Mouse (Mus musculus): Measurements from ENCODE around the gene Nup210l. TPM values are rescaled to one million over a fixed set of nuclear protein-coding genes. Genes with fewer than 3 reads are reported as not detected.

Nup210l gene
- polyA plus RNA-seq, 1 experiment from 2014 or later = 0.08 TPM

- H3K27me3 ChIP-seq = no peaks in the 10 kb centered on the region
- no peaks in the 10 kb centered on the region for H3K9me3 ChIP-seq (replicated peaks)
- H3K9ac ChIP-seq = no peak overlapping the region
- no peaks in the 10 kb centered on the region for H3K4me1 ChIP-seq (replicated peaks)
- H3K4me3 ChIP-seq (replicated peaks) = no peak overlapping the region
- no peak overlapping the region for H3K4me2 ChIP-seq
- ATAC-seq (ENCODE audit: insufficient read depth) = no peak
- 85% methylated on average over 6 of the region's 6 CpGs for WGBS (ENCODE audit: insufficient replicate concordance)
- no peaks in the 10 kb centered on the region for H3K36me3 ChIP-seq (replicated peaks)
- no peak overlapping the region for H3K27ac ChIP-seq (replicated peaks)
These were observed 23.9 kb downstream of the Nup210l start for GRCm38 (mm10) chr3:90127881-90128280.

- Histone ChIP-seq H3K9ac (no peak overlapping the region), H3K9me3 (replicated peaks) (no peaks in the 10 kb centered on the region), H3K4me1 (replicated peaks) (no peaks in the 10 kb centered on the region), H3K4me2 (no peak overlapping the region), H3K4me3 (replicated peaks) (no peak overlapping the region), H3K36me3 (replicated peaks) (no peaks in the 10 kb centered on the region), H3K27me3 (no peaks in the 10 kb centered on the region), H3K27ac (replicated peaks) (no peak overlapping the region)
- no peak for ATAC-seq (ENCODE audit: insufficient read depth)
- WGBS (ENCODE audit: insufficient replicate concordance) = 40% methylated on average over 3 of the region's 3 CpGs
These were observed 28.8 kb downstream of the Nup210l start for GRCm38 (mm10) chr3:90132745-90133144.

DNA sequence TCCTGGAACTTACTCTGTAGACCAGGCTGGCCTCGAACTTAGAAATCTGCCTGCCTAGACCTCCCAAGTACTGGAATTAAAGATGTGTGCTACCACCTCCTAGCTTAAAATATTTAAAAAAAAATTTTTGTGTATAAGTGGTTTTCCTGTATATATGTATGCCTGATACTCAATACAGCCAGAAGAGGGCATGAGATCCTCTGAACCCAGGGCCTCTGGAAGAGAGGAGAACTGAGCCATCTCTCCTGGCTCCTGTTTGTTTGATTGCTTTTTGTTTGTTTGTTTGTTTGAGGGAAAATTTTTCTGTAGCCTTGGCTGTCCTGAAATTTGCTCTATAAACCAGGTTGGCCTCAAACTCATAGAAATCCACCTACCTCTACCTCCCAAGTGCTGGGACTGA, 29.4 kb downstream of the Nup210l start:
- Histone ChIP-seq H3K27ac (replicated peaks) (no peak overlapping the region), H3K4me2 (no peak overlapping the region), H3K9me3 (replicated peaks) (no peaks in the 10 kb centered on the region), H3K4me3 (replicated peaks) (no peak overlapping the region), H3K9ac (no peak overlapping the region), H3K36me3 (replicated peaks) (no peaks in the 10 kb centered on the region), H3K4me1 (replicated peaks) (no peaks in the 10 kb centered on the region), H3K27me3 (no peaks in the 10 kb centered on the region)
- no peak for ATAC-seq (ENCODE audit: insufficient read depth)
- WGBS (ENCODE audit: insufficient replicate concordance) = 68% methylated on average over 1 of the region's 1 CpGs

DNA sequence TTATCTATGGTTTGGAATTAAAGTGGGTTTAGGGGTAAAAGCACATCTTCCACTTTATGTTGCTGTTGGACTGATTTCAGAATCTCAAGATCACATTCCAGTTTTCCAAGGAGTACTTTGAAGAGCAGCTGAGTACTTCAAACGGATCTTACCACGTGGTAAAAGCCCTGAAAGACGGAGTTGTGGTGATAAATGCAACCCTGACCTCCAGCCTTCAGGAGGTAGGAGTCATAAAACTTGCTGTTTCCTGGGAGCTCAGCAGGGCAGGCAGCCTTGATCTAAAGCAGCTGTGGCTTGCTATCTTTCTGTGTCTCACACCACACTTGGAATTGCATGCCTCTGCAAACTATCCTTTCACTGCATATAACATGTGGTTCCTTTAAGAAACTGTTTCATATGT, 30.6 kb downstream of the Nup210l start:
- no peak for ATAC-seq (ENCODE audit: insufficient read depth)
- Histone ChIP-seq H3K4me3 (replicated peaks) (no peak overlapping the region), H3K9ac (no peak overlapping the region), H3K27ac (replicated peaks) (no peak overlapping the region), H3K27me3 (no peaks in the 10 kb centered on the region), H3K9me3 (replicated peaks) (no peaks in the 10 kb centered on the region), H3K4me1 (replicated peaks) (no peaks in the 10 kb centered on the region), H3K36me3 (replicated peaks) (no peaks in the 10 kb centered on the region), H3K4me2 (no peak overlapping the region)
- 40% methylated on average over 3 of the region's 3 CpGs for WGBS (ENCODE audit: insufficient replicate concordance)

DNA sequence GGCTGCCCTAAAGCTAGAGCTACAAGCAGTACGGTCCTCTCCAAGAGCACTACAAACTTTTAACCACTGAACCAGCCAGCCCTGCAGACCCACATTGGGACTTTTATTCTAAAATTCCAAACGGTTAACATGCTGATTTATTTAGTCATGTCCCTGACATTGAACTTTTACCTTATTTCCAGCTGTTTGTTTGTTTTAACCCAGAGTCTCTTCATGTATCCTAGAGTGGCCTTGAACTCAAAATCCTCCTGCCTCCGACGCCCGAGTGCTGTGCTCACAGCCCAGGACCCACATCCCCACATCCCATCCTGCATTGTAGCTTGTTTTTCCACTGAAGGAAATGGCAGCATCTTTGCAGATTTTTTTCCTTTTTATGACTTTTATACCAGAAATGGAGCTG, 31.1 kb downstream of the Nup210l start:
- no peaks in the 10 kb centered on the region for H3K36me3 ChIP-seq (replicated peaks)
- no peak for ATAC-seq (ENCODE audit: insufficient read depth)
- H3K4me1 ChIP-seq (replicated peaks) = no peaks in the 10 kb centered on the region
- no peak overlapping the region for H3K27ac ChIP-seq (replicated peaks)
- H3K9me3 ChIP-seq (replicated peaks) = no peaks in the 10 kb centered on the region
- WGBS (ENCODE audit: insufficient replicate concordance) = 69% methylated on average over 5 of the region's 5 CpGs
- no peak overlapping the region for H3K4me3 ChIP-seq (replicated peaks)
- no peaks in the 10 kb centered on the region for H3K27me3 ChIP-seq
- no peak overlapping the region for H3K4me2 ChIP-seq
- no peak overlapping the region for H3K9ac ChIP-seq

DNA sequence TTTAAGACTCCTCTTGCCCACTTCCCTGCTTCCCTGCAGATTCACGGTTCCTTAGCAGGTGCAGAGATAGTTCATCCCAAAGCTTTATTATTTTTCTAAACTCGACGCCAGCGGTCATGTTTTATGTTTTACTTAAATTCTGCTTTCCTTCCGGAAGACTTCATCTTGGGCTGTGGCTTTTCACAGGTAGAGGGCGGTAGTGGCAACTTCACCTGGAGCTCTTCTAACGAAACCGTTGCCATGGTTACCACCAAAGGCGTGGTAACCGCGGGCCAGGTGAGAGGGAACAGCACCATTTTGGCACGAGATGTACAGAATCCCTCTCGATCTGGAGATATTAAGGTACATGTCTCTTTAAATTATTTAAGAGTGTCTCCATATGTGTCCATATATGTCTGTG, 32.7 kb downstream of the Nup210l start:
- Histone ChIP-seq H3K27ac (replicated peaks) (no peak overlapping the region), H3K4me3 (replicated peaks) (no peak overlapping the region), H3K4me2 (no peak overlapping the region), H3K36me3 (replicated peaks) (no peaks in the 10 kb centered on the region), H3K4me1 (replicated peaks) (no peaks in the 10 kb centered on the region), H3K27me3 (no peaks in the 10 kb centered on the region), H3K9ac (no peak overlapping the region), H3K9me3 (replicated peaks) (no peaks in the 10 kb centered on the region)
- no peak for ATAC-seq (ENCODE audit: insufficient read depth)
- WGBS (ENCODE audit: insufficient replicate concordance) = 41% methylated on average over 13 of the region's 13 CpGs

DNA sequence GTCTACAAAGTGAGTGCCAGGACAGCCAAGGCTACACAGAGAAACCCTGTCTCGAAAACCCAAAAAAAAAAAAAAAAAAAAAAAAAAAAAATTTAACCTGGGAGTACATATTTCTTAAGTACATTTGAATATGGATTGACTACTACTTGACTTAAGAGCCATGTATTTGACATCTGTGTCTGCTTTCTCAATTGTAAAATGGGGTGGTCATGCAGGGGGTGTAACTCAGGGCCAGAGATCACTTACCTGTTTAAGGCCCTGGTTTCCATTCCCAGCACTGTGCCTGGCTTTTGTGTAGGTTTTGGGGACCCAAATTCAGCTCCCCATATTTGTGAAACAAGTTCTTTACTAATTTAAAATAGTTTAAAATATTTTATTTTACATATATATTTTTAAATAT, 33.7 kb downstream of the Nup210l start:
- H3K9me3 ChIP-seq (replicated peaks) = no peaks in the 10 kb centered on the region
- no peaks in the 10 kb centered on the region for H3K4me1 ChIP-seq (replicated peaks)
- 50% methylated on average over 1 of the region's 1 CpGs for WGBS (ENCODE audit: insufficient replicate concordance)
- no peak for ATAC-seq (ENCODE audit: insufficient read depth)
- H3K36me3 ChIP-seq (replicated peaks) = no peaks in the 10 kb centered on the region
- no peak overlapping the region for H3K27ac ChIP-seq (replicated peaks)
- H3K4me2 ChIP-seq = no peak overlapping the region
- H3K4me3 ChIP-seq (replicated peaks) = no peak overlapping the region
- no peaks in the 10 kb centered on the region for H3K27me3 ChIP-seq
- no peak overlapping the region for H3K9ac ChIP-seq

- Histone ChIP-seq H3K9ac (no peak overlapping the region), H3K4me1 (replicated peaks) (no peaks in the 10 kb centered on the region), H3K9me3 (replicated peaks) (no peaks in the 10 kb centered on the region), H3K27ac (replicated peaks) (no peak overlapping the region), H3K36me3 (replicated peaks) (no peaks in the 10 kb centered on the region), H3K27me3 (no peaks in the 10 kb centered on the region), H3K4me2 (no peak overlapping the region), H3K4me3 (replicated peaks) (no peak overlapping the region)
- no peak for ATAC-seq (ENCODE audit: insufficient read depth)
- WGBS (ENCODE audit: insufficient replicate concordance) = 79% methylated on average over 3 of the region's 3 CpGs
These were observed 36.0 kb downstream of the Nup210l start for GRCm38 (mm10) chr3:90139962-90140361.

GRCm38 (mm10) chr3:90145461-90145860, 41.5 kb downstream of the Nup210l start:
- no peak overlapping the region for H3K4me2 ChIP-seq
- no peak overlapping the region for H3K9ac ChIP-seq
- no peaks in the 10 kb centered on the region for H3K4me1 ChIP-seq (replicated peaks)
- WGBS (ENCODE audit: insufficient replicate concordance) = 53% methylated on average over 3 of the region's 3 CpGs
- ATAC-seq (ENCODE audit: insufficient read depth) = no peak
- no peaks in the 10 kb centered on the region for H3K36me3 ChIP-seq (replicated peaks)
- no peak overlapping the region for H3K4me3 ChIP-seq (replicated peaks)
- no peak overlapping the region for H3K27ac ChIP-seq (replicated peaks)
- no peaks in the 10 kb centered on the region for H3K27me3 ChIP-seq
- no peaks in the 10 kb centered on the region for H3K9me3 ChIP-seq (replicated peaks)

- Histone ChIP-seq H3K27me3 (no peaks in the 10 kb centered on the region), H3K4me3 (replicated peaks) (no peak overlapping the region), H3K4me2 (no peak overlapping the region), H3K9ac (no peak overlapping the region), H3K9me3 (replicated peaks) (no peaks in the 10 kb centered on the region), H3K27ac (replicated peaks) (no peak overlapping the region), H3K36me3 (replicated peaks) (no peaks in the 10 kb centered on the region), H3K4me1 (replicated peaks) (no peaks in the 10 kb centered on the region)
- 79% methylated on average over 1 of the region's 1 CpGs for WGBS (ENCODE audit: insufficient replicate concordance)
- no peak for ATAC-seq (ENCODE audit: insufficient read depth)
These were observed 42.7 kb downstream of the Nup210l start for GRCm38 (mm10) chr3:90146651-90147050.

- Histone ChIP-seq H3K36me3 (replicated peaks) (no peaks in the 10 kb centered on the region), H3K4me2 (no peak overlapping the region), H3K27ac (replicated peaks) (no peak overlapping the region), H3K4me1 (replicated peaks) (no peaks in the 10 kb centered on the region), H3K9ac (no peak overlapping the region), H3K9me3 (replicated peaks) (no peaks in the 10 kb centered on the region), H3K4me3 (replicated peaks) (no peak overlapping the region), H3K27me3 (no peaks in the 10 kb centered on the region)
- no peak for ATAC-seq (ENCODE audit: insufficient read depth)
- WGBS (ENCODE audit: insufficient replicate concordance) = 77% methylated on average over 12 of the region's 12 CpGs
These were observed 47.3 kb downstream of the Nup210l start for GRCm38 (mm10) chr3:90151086-90151740.

DNA sequence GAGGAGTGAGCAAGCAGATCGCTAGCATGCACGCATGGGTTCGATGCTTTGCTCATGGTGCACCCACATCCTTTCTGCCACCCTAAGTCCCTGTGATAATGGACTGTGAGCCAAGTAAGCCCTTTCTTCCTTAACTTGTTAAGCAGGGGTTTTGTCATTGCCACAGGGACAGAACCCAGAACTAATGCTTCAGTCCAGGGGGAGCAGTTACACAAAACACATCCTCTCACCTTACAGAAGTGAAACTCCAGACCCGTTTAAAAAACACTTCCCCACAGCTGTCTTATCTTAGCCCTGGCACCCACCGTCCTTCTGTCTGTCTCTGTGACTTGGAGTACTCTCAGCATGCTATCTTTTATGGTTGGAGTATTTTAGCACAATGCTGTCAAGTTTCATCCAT, 52.1 kb downstream of the Nup210l start:
- no peak overlapping the region for H3K27ac ChIP-seq (replicated peaks)
- no peaks in the 10 kb centered on the region for H3K27me3 ChIP-seq
- no peaks in the 10 kb centered on the region for H3K9me3 ChIP-seq (replicated peaks)
- H3K36me3 ChIP-seq (replicated peaks) = no peaks in the 10 kb centered on the region
- H3K4me2 ChIP-seq = no peak overlapping the region
- no peak overlapping the region for H3K9ac ChIP-seq
- 39% methylated on average over 5 of the region's 5 CpGs for WGBS (ENCODE audit: insufficient replicate concordance)
- ATAC-seq (ENCODE audit: insufficient read depth) = no peak
- H3K4me3 ChIP-seq (replicated peaks) = no peak overlapping the region
- no peaks in the 10 kb centered on the region for H3K4me1 ChIP-seq (replicated peaks)
